Mouse (Mus musculus) hindbrain, postnatal 0 days (tissue): ENCODE data around the gene Fbxw11. TPM values are rescaled to one million over a fixed set of nuclear protein-coding genes. Genes with fewer than 3 reads are reported as not detected.

Experiments used
- ATAC-seq: fragments of 200-750 bp; cut with Nextera tagmentation; 2 replicates; pipeline ENCODE4 v1.8.0; 2017; ENCODE audit warnings: mild to moderate bottlenecking, moderate TSS enrichment, moderate library complexity
- DNase-seq: peaks from one replicate; pipeline ENCODE4 v3.0.0-alpha.2; 2015; ENCODE audit warnings: low spot score
- H3K27ac ChIP-seq: fragments of 300-500 bp; sonication (generic); 2 replicates; pipeline ENCODE4 v1.5.1; 2014; ENCODE audit warnings: mild to moderate bottlenecking
- H3K27me3 ChIP-seq: fragments of 300-500 bp; sonication (generic); 2 replicates; pipeline ENCODE4 v1.6.1; 2014; ENCODE audit warnings: low read length, mixed read lengths; ENCODE audit not compliant: insufficient read depth
- H3K36me3 ChIP-seq: fragments of 300-500 bp; sonication (generic); 2 replicates; pipeline ENCODE4 v1.6.1; 2014; ENCODE audit warnings: low read length, mixed read lengths; ENCODE audit not compliant: insufficient read depth
- H3K4me1 ChIP-seq: fragments of 300-500 bp; sonication (generic); 2 replicates; pipeline ENCODE4 v1.6.1; 2014; ENCODE audit warnings: antibody characterized with exemption, low read length, mixed read lengths; ENCODE audit not compliant: insufficient read depth
- H3K4me2 ChIP-seq: fragments of 300-500 bp; sonication (generic); 2 replicates; pipeline ENCODE4 v1.6.1; 2014; ENCODE audit warnings: low read depth, mild to moderate bottlenecking, low read length, moderate library complexity, mixed read lengths
- H3K4me3 ChIP-seq: fragments of 300-500 bp; sonication (generic); 2 replicates; pipeline ENCODE4 v1.5.1; 2014; ENCODE audit warnings: low read length
- H3K9ac ChIP-seq: fragments of 300-500 bp; sonication (generic); replicated peaks from 2 replicates; pipeline ENCODE4 v1.6.1; 2014; ENCODE audit warnings: mild to moderate bottlenecking, low read length, moderate library complexity, mixed read lengths
- H3K9me3 ChIP-seq: fragments of 300-500 bp; sonication (generic); 2 replicates; pipeline ENCODE4 v1.6.1; 2016; ENCODE audit warnings: low read length, mixed read lengths
- CTCF ChIP-seq: IDR thresholded peaks from 2 replicates; pipeline ENCODE4 v1.5.1; 2016; ENCODE audit warnings: antibody characterized with exemption, control low read depth, low read depth
- WGBS: fragments of 180-500 bp; shearing (Covaris S2); extraction: QIAGEN DNeasy Blood & Tissue Kit; methylation state at CpG from one replicate; pipeline ENCODE4 v1.1.7; 2014; 5-methylcytosine and 5-hydroxymethylcytosine counted together
- polyA plus RNA-seq: library from polyadenylated mRNA; unstranded; fragments of >200 nt; fragmentation: Nextera tagmentation; extraction: Ambion mirVana; gene quantifications from 2 replicates; pipeline ENCODE4 v1.2.1, GENCODE M21; 2015
- total RNA-seq: library from RNA; depleted of rRNA; stranded (reverse); fragments of >200 nt; gene quantifications from 2 replicates; pipeline ENCODE4 v1.2.3, GENCODE M21; 2014

The Fbxw11 gene
- total and polyA plus RNA-seq, 2 experiments from 2014 or later, result 95.4 to 149 TPM

- Histone ChIP-seq H3K9me3 (no peaks in the 10 kb centered on the region), H3K27me3 (no peaks in the 10 kb centered on the region), H3K36me3 (no peaks in the 10 kb centered on the region), H3K27ac (peak overlapping the region; percentile 98), H3K9ac (peak overlapping the region; percentile 97), H3K4me3 (peak overlapping the region; percentile 97), H3K4me2 (peak overlapping the region; percentile 95), H3K4me1 (peaks cover 15% of the 10 kb centered on the region; the same call in 1 of the 2 replicates)
- TF ChIP-seq CTCF, result no peak
- under 1% methylated on average over 50 of the region's 54 CpGs for WGBS
- DNase-seq (peak; percentile 69), ATAC-seq (peak; percentile 67)
Measured at GRCm38 (mm10) chr11:32642899-32643886, 669 bp downstream of the Fbxw11 start.

GRCm38 (mm10) chr11:32644010-32644409, 1.5 kb downstream of the Fbxw11 start:
- no peaks in the 10 kb centered on the region for H3K36me3 ChIP-seq
- no peak for TF ChIP-seq CTCF
- H3K27ac ChIP-seq, result peak overlapping the region; percentile 98; the same call in 1 of the 2 replicates
- peak overlapping the region; percentile 97 for H3K4me3 ChIP-seq
- ATAC-seq (no peak), DNase-seq (no peak)
- H3K9ac ChIP-seq, result peak overlapping the region; percentile 97
- 32% methylated on average over 3 of the region's 3 CpGs for WGBS
- no peaks in the 10 kb centered on the region for H3K9me3 ChIP-seq
- no peaks in the 10 kb centered on the region for H3K27me3 ChIP-seq
- H3K4me2 ChIP-seq, result peak overlapping the region; percentile 95
- H3K4me1 ChIP-seq, result peaks cover 15% of the 10 kb centered on the region; the same call in 1 of the 2 replicates

- WGBS, result 88% methylated on average over 2 of the region's 2 CpGs
- Histone ChIP-seq H3K27me3 (no peaks in the 10 kb centered on the region), H3K4me3 (no peak overlapping the region), H3K4me2 (no peak overlapping the region), H3K9me3 (no peaks in the 10 kb centered on the region), H3K4me1 (peaks cover 9% of the 10 kb centered on the region), H3K36me3 (no peaks in the 10 kb centered on the region), H3K27ac (no peak overlapping the region), H3K9ac (no peak overlapping the region)
- ATAC-seq (no peak), DNase-seq (no peak)
- TF ChIP-seq CTCF, result no peak
Measured at GRCm38 (mm10) chr11:32647265-32647664, 4.7 kb downstream of the Fbxw11 start.

- Histone ChIP-seq H3K4me1 (peaks cover 4% of the 10 kb centered on the region; the same call in 1 of the 2 replicates), H3K36me3 (no peaks in the 10 kb centered on the region), H3K4me3 (no peak overlapping the region), H3K9ac (no peak overlapping the region), H3K27ac (no peak overlapping the region), H3K4me2 (no peak overlapping the region), H3K27me3 (no peaks in the 10 kb centered on the region), H3K9me3 (no peaks in the 10 kb centered on the region)
- DNase-seq, result no peak
- TF ChIP-seq CTCF, result no peak
- no peak for ATAC-seq
Measured at GRCm38 (mm10) chr11:32650236-32650749, 7.8 kb downstream of the Fbxw11 start.

GRCm38 (mm10) chr11:32650893-32651590, 8.5 kb downstream of the Fbxw11 start:
- ATAC-seq, result no peak
- H3K36me3 ChIP-seq, result no peaks in the 10 kb centered on the region
- H3K9me3 ChIP-seq, result no peaks in the 10 kb centered on the region
- no peak overlapping the region for H3K4me2 ChIP-seq
- no peaks in the 10 kb centered on the region for H3K27me3 ChIP-seq
- 76% methylated on average over 7 of the region's 7 CpGs for WGBS
- peaks cover 4% of the 10 kb centered on the region; the same call in 1 of the 2 replicates for H3K4me1 ChIP-seq
- H3K9ac ChIP-seq, result no peak overlapping the region
- H3K4me3 ChIP-seq, result no peak overlapping the region
- TF ChIP-seq CTCF, result no peak
- H3K27ac ChIP-seq, result no peak overlapping the region
- DNase-seq, result peak; percentile 14

- no peak overlapping the region for H3K4me2 ChIP-seq
- ATAC-seq, result no peak
- H3K4me1 ChIP-seq, result peaks cover 4% of the 10 kb centered on the region; the same call in 1 of the 2 replicates
- H3K27me3 ChIP-seq, result no peaks in the 10 kb centered on the region
- H3K36me3 ChIP-seq, result no peaks in the 10 kb centered on the region
- no peak overlapping the region for H3K9ac ChIP-seq
- WGBS, result 75% methylated on average over 1 of the region's 1 CpGs
- H3K27ac ChIP-seq, result no peak overlapping the region
- no peak for DNase-seq
- H3K4me3 ChIP-seq, result no peak overlapping the region
- TF ChIP-seq CTCF, result no peak
- no peaks in the 10 kb centered on the region for H3K9me3 ChIP-seq
Measured at GRCm38 (mm10) chr11:32651723-32652122, 9.2 kb downstream of the Fbxw11 start.
